Mouse (Mus musculus) stomach, embryonic 16.5 days (tissue): Measurements from ENCODE around the gene 6030445D17Rik. TPM values are rescaled to one million over a fixed set of nuclear protein-coding genes. Genes with fewer than 3 reads are reported as not detected.
A peak's percentile ranks its signal among the peaks of the same experiment; 100 is the strongest.

ENCODE experiments used
- ATAC-seq: fragments of 200-750 bp; cut with Nextera tagmentation; 2 replicates; pipeline ENCODE4 v1.8.0; 2017; ENCODE audit warnings: moderate number of reproducible peaks, moderate TSS enrichment; ENCODE audit not compliant: insufficient read depth, low FRiP score
- H3K27ac ChIP-seq: fragments of 300-500 bp; sonication (generic); 2 replicates; pipeline ENCODE4 v1.5.1; 2014; ENCODE audit warnings: low read length
- H3K27me3 ChIP-seq: fragments of 300-500 bp; sonication (generic); 2 replicates; pipeline ENCODE4 v1.6.1; 2014; ENCODE audit warnings: low read length, control low read depth, mixed read lengths; ENCODE audit not compliant: control insufficient read depth, insufficient read depth
- H3K36me3 ChIP-seq: fragments of 300-500 bp; sonication (generic); 2 replicates; pipeline ENCODE4 v1.6.1; 2014; ENCODE audit warnings: low read length; ENCODE audit not compliant: control insufficient read depth, insufficient read depth
- H3K4me1 ChIP-seq: fragments of 300-500 bp; sonication (generic); 2 replicates; pipeline ENCODE4 v1.6.1; 2014; ENCODE audit warnings: low read length, control low read depth, mixed read lengths; ENCODE audit not compliant: control insufficient read depth, insufficient read depth
- H3K4me2 ChIP-seq: fragments of 300-500 bp; sonication (generic); 2 replicates; pipeline ENCODE4 v1.6.1; 2014; ENCODE audit warnings: low read depth, low read length, mixed read lengths
- H3K4me3 ChIP-seq: fragments of 300-500 bp; sonication (generic); replicated peaks from 2 replicates; pipeline ENCODE4 v1.5.1; 2014; ENCODE audit warnings: mild to moderate bottlenecking, low read length
- H3K9ac ChIP-seq: fragments of 300-500 bp; sonication (generic); 2 replicates; pipeline ENCODE4 v1.6.1; 2014; ENCODE audit warnings: low read length
- H3K9me3 ChIP-seq: fragments of 300-500 bp; sonication (generic); replicated peaks from 2 replicates; pipeline ENCODE4 v1.6.1; 2016; ENCODE audit warnings: low read length, control low read depth; ENCODE audit not compliant: control insufficient read depth
- WGBS: fragments of 180-500 bp; shearing (Covaris S2); extraction: QIAGEN DNeasy Blood & Tissue Kit; methylation state at CpG from one replicate; pipeline ENCODE4 v1.1.7; 2014; 5-methylcytosine and 5-hydroxymethylcytosine counted together
- polyA plus RNA-seq: library from polyadenylated mRNA; unstranded; fragments of >200 nt; fragmentation: Nextera tagmentation; extraction: Ambion mirVana; gene quantifications from 2 replicates; pipeline ENCODE4 v1.2.1, GENCODE M21; 2015

The 6030445D17Rik gene
- 0.19 and 0.21 TPM in 2 replicates for polyA plus RNA-seq

GRCm38 (mm10) chr4:136462086-136462838 is at the start of gene 6030445D17Rik:
TSS of gene 6030445D17Rik (plus strand) at chr4:136462250.
- peaks cover 16% of the 10 kb centered on the region; the same call in 1 of the 2 replicates for H3K4me1 ChIP-seq
- H3K4me3 ChIP-seq: peak within 1 kb of the TSS; percentile 69
- no peaks in the 10 kb centered on the region for H3K36me3 ChIP-seq
- 1% methylated on average over 62 of the region's 64 CpGs for WGBS
- peaks cover 8% of the 10 kb centered on the region; the same call in 1 of the 2 replicates for H3K27me3 ChIP-seq
- H3K4me2 ChIP-seq: peak within 1 kb of the TSS; percentile 99
- H3K9me3 ChIP-seq: no peaks in the 10 kb centered on the region
- peak; percentile 81 for ATAC-seq
- peak within 1 kb of the TSS; percentile 86 for H3K27ac ChIP-seq
- peak within 1 kb of the TSS; percentile 82 for H3K9ac ChIP-seq

- 81% methylated on average over 9 of the region's 9 CpGs for WGBS
- H3K4me2 ChIP-seq: no peak overlapping the region
- H3K27ac ChIP-seq: no peak overlapping the region
- no peaks in the 10 kb centered on the region for H3K4me1 ChIP-seq
- no peaks in the 10 kb centered on the region for H3K36me3 ChIP-seq
- no peak for ATAC-seq
- H3K27me3 ChIP-seq: 0 out of 2 replicates have a peak, but pooled peaks cover 5% of the 10 kb centered on the region
- H3K9ac ChIP-seq: no peak overlapping the region
- no peaks in the 10 kb centered on the region for H3K9me3 ChIP-seq
- H3K4me3 ChIP-seq: no peak overlapping the region
These were observed 46.6 kb upstream of the 6030445D17Rik start for GRCm38 (mm10) chr4:136415477-136415876.

- H3K27ac ChIP-seq: no peak overlapping the region
- no peak for ATAC-seq
- H3K9ac ChIP-seq: no peak overlapping the region
- no peak overlapping the region for H3K4me2 ChIP-seq
- H3K36me3 ChIP-seq: no peaks in the 10 kb centered on the region
- WGBS: 17% methylated on average over 11 of the region's 11 CpGs
- H3K4me3 ChIP-seq: no peak overlapping the region
- peaks cover 9% of the 10 kb centered on the region for H3K27me3 ChIP-seq
- H3K4me1 ChIP-seq: peaks cover 1% of the 10 kb centered on the region; the same call in 1 of the 2 replicates
- no peaks in the 10 kb centered on the region for H3K9me3 ChIP-seq
These were observed 43.1 kb upstream of the 6030445D17Rik start for GRCm38 (mm10) chr4:136418962-136419361.

GRCm38 (mm10) chr4:136419386-136419785 is 42.7 kb upstream of the 6030445D17Rik start:
- Histone ChIP-seq H3K4me1 (peaks cover 5% of the 10 kb centered on the region; the same call in 1 of the 2 replicates), H3K27ac (no peak overlapping the region), H3K9me3 (no peaks in the 10 kb centered on the region), H3K4me3 (no peak overlapping the region), H3K4me2 (no peak overlapping the region), H3K36me3 (no peaks in the 10 kb centered on the region), H3K27me3 (peaks cover 13% of the 10 kb centered on the region), H3K9ac (no peak overlapping the region)
- 72% methylated on average over 6 of the region's 6 CpGs for WGBS
- no peak for ATAC-seq

GRCm38 (mm10) chr4:136423224-136423623 is 38.8 kb upstream of the 6030445D17Rik start, which contains the start of gene Htr1d:
TSS of gene Htr1d (plus strand) at chr4:136423524.
- WGBS: 56% methylated on average over 9 of the region's 9 CpGs

GRCm38 (mm10) chr4:136424120-136424999 is 37.7 kb upstream of the 6030445D17Rik start:
- Histone ChIP-seq H3K4me3 (peak overlapping the region; percentile 58), H3K36me3 (no peaks in the 10 kb centered on the region), H3K27me3 (peaks cover 25% of the 10 kb centered on the region), H3K27ac (no peak overlapping the region), H3K4me1 (peaks cover 11% of the 10 kb centered on the region; the same call in 1 of the 2 replicates), H3K4me2 (peak overlapping the region; percentile 98), H3K9me3 (no peaks in the 10 kb centered on the region), H3K9ac (peak overlapping the region; percentile 71)
- WGBS: under 1% methylated on average over 62 of the region's 70 CpGs
- ATAC-seq: peak; percentile 42; the same call in 1 of the 2 replicates

More at GRCm38 (mm10) chr4:136423224-136423623, 38.8 kb upstream of the 6030445D17Rik start, which contains the start of gene Htr1d:
- Histone ChIP-seq H3K4me1 (peaks cover 11% of the 10 kb centered on the region; the same call in 1 of the 2 replicates), H3K4me3 (peak within 1 kb of the TSS; percentile 58), H3K4me2 (peak within 1 kb of the TSS; percentile 98), H3K9ac (peak within 1 kb of the TSS; percentile 71), H3K36me3 (no peaks in the 10 kb centered on the region), H3K27me3 (peaks cover 26% of the 10 kb centered on the region), H3K9me3 (no peaks in the 10 kb centered on the region), H3K27ac (no peak within 1 kb of the TSS)
- no peak for ATAC-seq

GRCm38 (mm10) chr4:136425000-136425288 is 37.1 kb upstream of the 6030445D17Rik start:
- peaks cover 11% of the 10 kb centered on the region; the same call in 1 of the 2 replicates for H3K4me1 ChIP-seq
- no peak overlapping the region for H3K27ac ChIP-seq
- H3K9me3 ChIP-seq: no peaks in the 10 kb centered on the region
- peak overlapping the region; percentile 71 for H3K9ac ChIP-seq
- peaks cover 21% of the 10 kb centered on the region for H3K27me3 ChIP-seq
- peak overlapping the region; percentile 58 for H3K4me3 ChIP-seq
- H3K36me3 ChIP-seq: no peaks in the 10 kb centered on the region
- 8% methylated on average over 13 of the region's 15 CpGs for WGBS
- no peak for ATAC-seq
- peak overlapping the region; percentile 98 for H3K4me2 ChIP-seq

- H3K27ac ChIP-seq: 0 out of 2 replicates have a peak overlapping the region, but pooled peaks have one; percentile 30
- 39% methylated on average over 11 of the region's 11 CpGs for WGBS
- peak; percentile 46; the same call in 1 of the 2 replicates for ATAC-seq
These were observed 31.3 kb upstream of the 6030445D17Rik start for GRCm38 (mm10) chr4:136430609-136431375.

More at GRCm38 (mm10) chr4:136430609-136431375, 31.3 kb upstream of the 6030445D17Rik start:
- Histone ChIP-seq H3K36me3 (no peaks in the 10 kb centered on the region), H3K4me1 (peaks cover 6% of the 10 kb centered on the region; the same call in 1 of the 2 replicates), H3K4me3 (no peak overlapping the region), H3K4me2 (no peak overlapping the region), H3K9ac (no peak overlapping the region), H3K9me3 (no peaks in the 10 kb centered on the region), H3K27me3 (no peaks in the 10 kb centered on the region)
